Mouse (Mus musculus) ES-Bruce4 (cell line): ENCODE measurements around the gene Ppp1r15b. TPM values are rescaled to one million over a fixed set of nuclear protein-coding genes. Genes with fewer than 3 reads are reported as not detected.

Experiments
- H3K27ac ChIP-seq: 2 replicates; pipeline ENCODE4 v1.5.1; 2012; ENCODE audit warnings: low read length, inconsistent platforms; ENCODE audit not compliant: insufficient read depth
- H3K27me3 ChIP-seq: 2 replicates; pipeline ENCODE4 v1.6.1; 2012; ENCODE audit warnings: mild to moderate bottlenecking, low read length, inconsistent platforms; ENCODE audit not compliant: control insufficient read depth, poor library complexity, insufficient read depth, severe bottlenecking
- H3K36me3 ChIP-seq: 2 replicates; pipeline ENCODE4 v1.6.1; 2012; ENCODE audit warnings: inconsistent platforms, mild to moderate bottlenecking, low read length, moderate library complexity; ENCODE audit not compliant: control insufficient read depth, poor library complexity, insufficient read depth, severe bottlenecking
- H3K4me1 ChIP-seq: one replicate; pipeline ENCODE4 v1.8.1; 2011; ENCODE audit warnings: low read length; ENCODE audit not compliant: control insufficient read depth, insufficient read depth
- H3K4me3 ChIP-seq: 2 replicates; pipeline ENCODE4 v1.5.1; 2011; ENCODE audit warnings: low read depth, mild to moderate bottlenecking, low read length
- H3K9ac ChIP-seq: 2 replicates; pipeline ENCODE4 v1.6.1; 2012; ENCODE audit warnings: low read depth, mild to moderate bottlenecking, inconsistent platforms; ENCODE audit not compliant: poor library complexity, severe bottlenecking
- H3K9me3 ChIP-seq: replicated peaks from 2 replicates; pipeline ENCODE4 v1.6.1; 2012; ENCODE audit warnings: mild to moderate bottlenecking, low read length, inconsistent platforms; ENCODE audit not compliant: control insufficient read depth, poor library complexity, insufficient read depth, severe bottlenecking
- CTCF ChIP-seq: IDR thresholded peaks from one replicate; pipeline ENCODE4 v1.8.1; 2011; ENCODE audit warnings: low read depth, low read length
- EP300 ChIP-seq: IDR thresholded peaks from 2 replicates; pipeline ENCODE4 v1.6.1; 2011; ENCODE audit warnings: low read depth, low read length; ENCODE audit not compliant: insufficient read depth
- POLR2A ChIP-seq: IDR thresholded peaks from one replicate; pipeline ENCODE4 v1.8.1; 2011; ENCODE audit warnings: low read length; ENCODE audit not compliant: insufficient read depth
- polyA plus RNA-seq: library from polyadenylated mRNA; stranded (reverse); fragments of >200 nt; gene quantifications from 2 replicates; pipeline ENCODE4 v1.2.4, GENCODE M21; 2011; ENCODE audit warnings: low read depth; ENCODE audit not compliant: missing spikeins, insufficient read depth, insufficient read length

Gene Ppp1r15b
- polyA plus RNA-seq, 1 experiment, result 68.9 TPM

DNA sequence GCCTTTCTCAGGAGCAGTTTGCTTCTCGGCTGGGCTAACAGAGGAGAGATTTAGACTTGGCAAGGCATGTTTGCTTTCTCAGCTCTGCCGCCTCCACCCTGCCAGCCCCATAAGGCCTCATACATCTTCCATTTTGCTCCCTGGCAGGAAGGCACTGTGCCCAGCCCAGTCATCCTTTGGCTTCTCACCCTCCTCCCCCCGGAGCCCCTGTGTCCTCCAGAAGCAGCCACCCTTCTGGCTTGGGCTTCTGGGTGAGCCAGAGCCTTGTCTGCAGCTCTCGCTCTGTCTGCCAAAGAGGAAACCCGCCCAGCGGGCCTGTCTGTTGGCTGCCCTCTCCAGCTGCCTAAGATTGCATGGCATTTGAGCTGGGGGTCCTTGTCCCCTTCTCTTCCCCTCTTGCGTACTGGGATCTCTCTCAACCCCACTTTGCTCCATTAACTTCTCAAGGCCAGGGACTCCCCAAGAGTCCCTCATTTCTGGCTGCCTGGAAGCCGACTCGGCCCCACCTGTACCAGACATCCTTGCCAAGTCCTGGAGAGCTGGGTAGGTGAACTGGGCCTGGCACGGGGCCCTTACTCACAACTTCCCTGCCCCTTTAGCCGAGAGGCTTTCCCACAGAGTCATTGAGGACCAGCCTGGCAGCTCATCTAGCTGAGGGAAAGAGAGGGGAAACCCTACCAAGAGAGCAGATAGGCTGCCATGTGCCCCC, 47.9 kb downstream of the Ppp1r15b start:
- no peak for TF ChIP-seq POLR2A
- TF ChIP-seq EP300, result no peak
- TF ChIP-seq CTCF, result no peak
- H3K27me3 ChIP-seq, result no peaks in the 10 kb centered on the region
- H3K4me1 ChIP-seq, result peaks cover 2% of the 10 kb centered on the region
- no peak overlapping the region for H3K27ac ChIP-seq
- no peak overlapping the region for H3K9ac ChIP-seq
- H3K36me3 ChIP-seq, result no peaks in the 10 kb centered on the region
- H3K9me3 ChIP-seq, result no peaks in the 10 kb centered on the region
- H3K4me3 ChIP-seq, result no peak overlapping the region

DNA sequence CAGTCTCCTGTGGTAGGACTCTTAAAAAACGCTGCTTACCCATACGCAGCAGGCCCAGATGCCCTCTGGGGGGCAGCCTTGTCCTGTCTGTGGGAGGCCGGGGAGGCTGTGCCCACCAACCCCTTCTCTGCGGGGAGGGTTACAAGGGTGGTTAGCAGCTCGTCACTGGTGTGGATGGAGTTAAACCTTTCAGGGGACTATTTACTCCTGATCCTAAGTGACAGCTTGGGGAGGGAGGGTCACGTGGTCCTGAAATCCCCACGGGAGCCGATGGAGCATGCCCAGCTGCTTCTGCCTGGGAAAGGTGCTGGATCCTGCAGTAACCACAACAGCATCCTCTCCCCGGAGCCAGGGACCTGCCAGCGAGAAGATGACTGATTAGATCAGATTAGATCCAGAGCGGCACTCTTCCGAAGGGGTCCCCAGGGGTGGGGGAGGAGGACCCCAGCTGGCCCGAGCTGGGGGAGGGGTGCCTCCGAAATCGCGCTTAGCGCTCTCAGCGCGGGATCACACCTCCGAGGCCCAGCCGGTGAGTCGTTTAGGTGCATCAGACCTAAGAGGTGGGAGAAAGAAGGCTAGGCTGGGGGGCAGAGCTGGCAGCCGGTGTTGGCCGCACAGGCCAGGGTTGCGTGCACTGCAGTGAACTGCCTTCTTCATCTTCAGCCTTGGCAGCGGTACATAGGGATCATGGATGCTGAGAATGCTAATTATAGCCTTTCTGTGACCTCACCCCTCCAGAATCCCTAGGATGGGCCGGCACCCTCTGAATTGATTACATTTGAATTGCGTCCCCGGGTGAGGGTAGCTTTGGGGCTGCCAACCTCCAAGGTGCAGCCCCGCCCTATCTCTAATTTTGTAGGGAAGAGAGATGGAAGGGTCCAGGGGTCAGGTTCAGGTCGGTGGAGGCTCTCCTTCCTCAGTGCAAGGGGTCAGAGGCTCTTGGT, 50.4 kb downstream of the Ppp1r15b start:
- H3K4me3 ChIP-seq, result peak overlapping the region; percentile 17
- TF ChIP-seq CTCF (peak; percentile 86), EP300 (no peak)
- no peaks in the 10 kb centered on the region for H3K27me3 ChIP-seq
- no peak overlapping the region for H3K9ac ChIP-seq
- no peaks in the 10 kb centered on the region for H3K36me3 ChIP-seq
- H3K4me1 ChIP-seq, result peaks cover 2% of the 10 kb centered on the region
- no peak overlapping the region for H3K27ac ChIP-seq
- H3K9me3 ChIP-seq, result no peaks in the 10 kb centered on the region

DNA sequence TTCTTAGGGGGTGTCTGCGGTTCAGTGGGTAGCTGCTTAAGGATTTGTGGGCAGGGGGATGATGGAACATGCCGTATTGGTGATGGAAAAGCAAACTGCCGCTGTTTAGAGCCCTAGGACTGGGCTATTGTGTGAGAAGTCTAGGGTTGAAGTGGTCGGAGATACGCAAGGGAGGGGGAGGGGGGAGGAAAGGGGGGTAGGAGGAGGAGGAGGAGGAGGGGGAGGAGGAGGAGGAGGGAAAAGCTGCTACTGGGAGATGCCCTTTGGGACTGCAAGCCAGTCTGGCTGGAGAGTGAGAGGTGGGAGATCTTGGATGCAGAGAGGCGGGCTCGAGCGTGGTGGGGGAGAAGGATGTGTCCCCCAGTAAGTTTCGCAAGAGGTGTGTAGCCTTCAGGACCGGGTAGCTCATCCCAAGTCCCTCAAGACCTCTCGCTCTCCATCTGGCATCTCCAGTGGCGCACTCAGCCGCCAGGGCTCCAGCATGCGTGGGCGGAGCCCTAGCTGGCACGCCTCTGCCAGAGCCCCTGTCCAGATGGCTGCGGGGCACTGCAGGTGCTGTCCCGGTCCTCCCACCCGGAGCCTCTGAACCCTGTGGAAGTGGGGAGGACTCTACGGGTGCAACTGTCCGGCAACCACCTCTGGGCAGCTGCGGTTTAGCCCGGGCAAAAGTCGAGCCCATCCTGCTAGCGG, 51.2 kb downstream of the Ppp1r15b start:
- TF ChIP-seq POLR2A, result no peak
- TF ChIP-seq EP300, result 0 out of 2 replicates have a peak, but pooled peaks have one; percentile 15
- no peak for TF ChIP-seq CTCF
- Histone ChIP-seq H3K4me1 (peaks cover 2% of the 10 kb centered on the region), H3K9me3 (no peaks in the 10 kb centered on the region), H3K27me3 (no peaks in the 10 kb centered on the region), H3K27ac (no peak overlapping the region), H3K9ac (peak overlapping the region; percentile 50; the same call in 1 of the 2 replicates), H3K36me3 (no peaks in the 10 kb centered on the region), H3K4me3 (peak overlapping the region; percentile 56)

DNA sequence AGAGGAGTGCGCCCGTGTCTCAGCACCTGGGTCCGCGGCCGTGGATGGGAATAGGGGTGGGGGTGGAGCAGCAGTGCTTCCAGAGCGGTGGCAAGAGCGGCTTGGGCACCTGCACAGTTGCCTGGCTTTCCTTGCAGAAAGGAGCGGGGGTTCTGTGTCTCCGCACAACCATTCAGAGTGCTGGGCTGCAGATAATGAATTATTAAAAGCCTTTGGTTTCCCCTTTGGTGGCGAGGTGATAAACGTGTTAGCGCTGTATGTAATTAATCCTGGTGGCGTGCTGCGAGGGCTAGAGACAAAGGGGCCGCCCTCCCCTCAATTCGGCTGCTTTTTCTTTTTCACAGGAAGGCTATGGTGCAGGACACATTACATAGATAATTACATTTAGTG, 51.8 kb downstream of the Ppp1r15b start:
- H3K4me3 ChIP-seq, result peak overlapping the region; percentile 56
- no peaks in the 10 kb centered on the region for H3K36me3 ChIP-seq
- H3K27ac ChIP-seq, result no peak overlapping the region
- TF ChIP-seq POLR2A (no peak), EP300 (no peak), CTCF (no peak)
- peaks cover 1% of the 10 kb centered on the region for H3K4me1 ChIP-seq
- H3K9ac ChIP-seq, result peak overlapping the region; percentile 50; the same call in 1 of the 2 replicates
- H3K27me3 ChIP-seq, result no peaks in the 10 kb centered on the region
- no peaks in the 10 kb centered on the region for H3K9me3 ChIP-seq

DNA sequence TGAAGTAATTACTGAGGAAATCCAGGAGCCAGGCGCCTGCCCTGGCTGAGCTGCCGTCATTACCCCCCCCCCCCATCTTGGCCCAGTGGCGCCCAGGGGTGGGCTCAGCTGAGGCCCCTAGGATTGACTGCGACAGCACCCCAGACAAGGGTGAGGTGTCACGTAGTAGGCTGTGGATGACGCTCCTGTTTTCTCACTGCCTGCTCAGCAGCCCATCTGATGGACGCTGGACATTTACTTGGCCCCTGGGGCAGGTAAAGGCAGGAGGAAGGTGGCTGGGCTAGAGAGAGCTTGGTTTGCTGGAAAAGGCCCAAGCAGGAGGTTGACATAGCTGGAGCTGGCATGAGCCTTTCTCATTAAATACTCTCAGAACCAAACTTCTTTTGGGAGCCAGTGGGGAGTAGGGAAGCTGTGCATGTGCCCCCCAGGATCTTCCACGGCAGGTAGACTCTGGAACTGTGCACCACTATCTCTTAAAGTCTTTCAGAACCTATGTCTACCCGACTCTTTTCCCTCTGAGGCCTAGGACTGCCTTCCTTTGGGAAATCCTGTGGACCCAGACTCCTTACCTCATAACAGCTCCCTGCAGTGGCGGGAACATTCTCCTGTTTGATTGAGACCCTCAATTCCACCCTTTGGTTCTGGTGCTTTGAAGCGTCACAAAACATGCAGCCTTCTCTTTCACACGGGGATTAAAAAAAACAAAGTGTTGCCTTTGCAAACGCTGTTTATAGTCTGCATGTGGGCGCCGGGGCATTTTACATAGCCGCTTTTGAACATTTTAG, 52.4 kb downstream of the Ppp1r15b start:
- no peak overlapping the region for H3K27ac ChIP-seq
- H3K36me3 ChIP-seq, result no peaks in the 10 kb centered on the region
- no peak overlapping the region for H3K9ac ChIP-seq
- H3K4me1 ChIP-seq, result no peaks in the 10 kb centered on the region
- H3K27me3 ChIP-seq, result no peaks in the 10 kb centered on the region
- no peaks in the 10 kb centered on the region for H3K9me3 ChIP-seq
- H3K4me3 ChIP-seq, result no peak overlapping the region
- TF ChIP-seq EP300 (no peak), CTCF (no peak), POLR2A (no peak)
